Mouse (Mus musculus): ENCODE measurements around the gene Pnlip. TPM values are rescaled to one million over a fixed set of nuclear protein-coding genes. Genes with fewer than 3 reads are reported as not detected.

Gene Pnlip
- polyA plus RNA-seq (2016; fragmentation: Nextera tagmentation; extraction: Ambion mirVana): not detected in 2 replicates

DNA sequence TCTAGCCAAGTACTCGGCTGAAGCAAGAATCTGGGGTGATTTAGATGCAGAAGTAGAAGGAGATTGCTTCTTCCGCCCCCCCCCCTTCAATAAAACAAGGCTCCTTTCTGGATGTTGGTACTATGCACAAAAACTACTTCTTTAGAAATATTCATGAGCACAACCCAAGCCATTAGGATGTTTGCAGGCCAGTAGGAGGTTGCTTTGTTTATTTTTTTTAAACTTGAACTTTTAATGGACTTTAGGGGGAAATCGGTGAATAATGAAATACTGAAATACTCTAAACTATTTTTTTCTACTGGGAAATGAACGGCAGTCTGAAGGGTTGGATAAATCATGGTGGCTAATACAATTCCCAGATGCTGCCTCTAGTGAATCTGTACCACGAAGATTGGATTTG lies at the start of gene Pnlip:
Pnlip (plus strand) TSS at position 301 of the 400 bp plus-strand sequence.
- Histone ChIP-seq H3K9me3 (no peaks in the 10 kb centered on the region), H3K27ac (no peak within 1 kb of the TSS), H3K4me1 (no peaks in the 10 kb centered on the region), H3K4me3 (no peak within 1 kb of the TSS), H3K27me3 (ENCODE audit: insufficient read depth, poor library complexity, severe bottlenecking) (no peaks in the 10 kb centered on the region), H3K36me3 (no peaks in the 10 kb centered on the region)
- 84% methylated on average over 5 of the region's 5 CpGs for WGBS
- DNase-seq (ENCODE audit: low spot score): no peak

DNA sequence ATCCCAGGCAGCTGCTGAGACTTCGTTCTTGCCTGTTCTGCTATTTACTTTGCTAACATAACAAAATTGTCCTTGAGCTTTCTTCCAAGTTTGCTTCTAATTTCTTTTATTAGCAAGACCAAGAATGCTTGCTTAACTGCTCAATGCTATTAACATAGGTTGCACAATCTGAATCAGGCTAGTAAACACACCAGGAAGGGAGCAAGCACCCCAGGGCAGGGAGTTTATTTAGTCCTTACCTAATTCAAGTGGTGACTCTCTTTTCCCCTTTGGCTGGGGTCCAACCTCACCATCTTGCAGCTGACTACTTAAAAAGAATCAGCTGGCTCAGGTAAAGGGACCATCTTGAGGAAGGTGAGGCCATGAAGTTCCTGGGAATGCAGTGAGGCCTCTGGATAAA lies 42.6 kb upstream of the Pnlip start:
- no peaks in the 10 kb centered on the region for H3K4me1 ChIP-seq
- no peaks in the 10 kb centered on the region for H3K36me3 ChIP-seq
- DNase-seq (ENCODE audit: low spot score): no peak
- 61% methylated on average over 1 of the region's 1 CpGs for WGBS
- no peaks in the 10 kb centered on the region for H3K9me3 ChIP-seq
- no peak overlapping the region for H3K4me3 ChIP-seq
- no peaks in the 10 kb centered on the region for H3K27me3 ChIP-seq (ENCODE audit: insufficient read depth, poor library complexity, severe bottlenecking)
- no peak overlapping the region for H3K27ac ChIP-seq

DNA sequence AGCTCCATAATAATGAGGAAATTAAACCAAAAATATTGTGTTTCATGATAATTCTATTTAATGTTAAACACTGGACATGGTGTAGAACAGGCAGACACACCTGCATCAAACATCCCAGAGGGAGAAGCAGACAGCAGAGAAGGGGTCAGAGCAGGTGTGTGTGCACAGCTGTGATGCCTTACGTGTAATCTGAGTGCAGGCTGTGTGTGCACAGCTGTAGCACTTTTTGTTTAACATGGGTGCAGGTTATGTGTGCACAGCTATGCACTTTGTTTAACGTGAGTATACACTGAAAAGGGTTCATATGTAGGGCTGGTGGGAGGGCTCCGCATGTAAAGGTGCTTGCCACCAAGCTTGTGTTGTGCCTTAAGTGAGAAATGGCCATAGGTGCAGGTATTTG lies 39.6 kb upstream of the Pnlip start:
- Histone ChIP-seq H3K27ac (no peak overlapping the region), H3K4me3 (no peak overlapping the region), H3K4me1 (no peaks in the 10 kb centered on the region), H3K27me3 (ENCODE audit: insufficient read depth, poor library complexity, severe bottlenecking) (no peaks in the 10 kb centered on the region), H3K9me3 (no peaks in the 10 kb centered on the region), H3K36me3 (no peaks in the 10 kb centered on the region)
- DNase-seq (ENCODE audit: low spot score): no peak
- WGBS: 85% methylated on average over 3 of the region's 3 CpGs

DNA sequence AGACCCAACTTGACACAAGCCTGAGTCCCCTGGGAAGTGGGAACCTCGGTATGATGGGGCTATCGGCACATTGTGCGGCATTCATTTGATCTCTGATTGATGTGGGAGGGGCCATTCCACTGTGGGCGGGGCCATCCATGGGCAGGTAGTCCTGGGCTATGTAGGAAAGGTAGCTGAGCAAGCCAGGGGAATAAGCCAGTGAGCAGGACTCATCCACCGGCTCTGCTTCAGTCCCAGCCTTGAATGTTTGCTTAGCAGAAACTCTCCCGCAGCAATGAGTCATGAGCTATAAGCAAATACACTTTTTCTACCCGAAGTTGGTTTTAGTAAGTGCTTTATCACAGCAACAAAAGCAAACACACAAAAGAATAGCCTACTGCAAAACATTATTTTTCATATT lies 35.7 kb upstream of the Pnlip start:
- no peak overlapping the region for H3K27ac ChIP-seq
- no peaks in the 10 kb centered on the region for H3K36me3 ChIP-seq
- no peak for DNase-seq (ENCODE audit: low spot score)
- no peaks in the 10 kb centered on the region for H3K9me3 ChIP-seq
- H3K4me3 ChIP-seq: no peak overlapping the region
- WGBS: 73% methylated on average over 7 of the region's 7 CpGs
- no peaks in the 10 kb centered on the region for H3K27me3 ChIP-seq (ENCODE audit: insufficient read depth, poor library complexity, severe bottlenecking)
- H3K4me1 ChIP-seq: no peaks in the 10 kb centered on the region

DNA sequence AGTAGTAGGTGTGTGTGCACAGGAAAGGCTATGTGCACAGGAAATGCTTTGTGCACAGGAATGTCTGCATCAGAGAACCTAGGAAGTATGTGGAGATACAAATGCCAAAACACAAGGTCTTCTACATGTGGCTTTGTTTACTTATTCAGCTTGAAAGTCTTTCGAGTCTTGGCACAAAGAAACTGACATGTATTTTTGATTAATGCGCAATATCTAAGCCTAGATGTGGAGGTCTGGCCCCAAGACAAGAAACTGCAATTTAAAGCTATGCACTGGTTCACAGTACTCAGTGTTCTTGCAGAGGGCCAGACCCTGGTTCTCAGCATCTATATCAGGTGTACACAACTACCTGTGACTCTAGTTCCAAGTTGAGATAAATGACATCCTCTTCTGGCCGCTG lies 31.6 kb upstream of the Pnlip start:
- DNase-seq (ENCODE audit: low spot score): no peak
- 86% methylated on average over 3 of the region's 3 CpGs for WGBS

DNA sequence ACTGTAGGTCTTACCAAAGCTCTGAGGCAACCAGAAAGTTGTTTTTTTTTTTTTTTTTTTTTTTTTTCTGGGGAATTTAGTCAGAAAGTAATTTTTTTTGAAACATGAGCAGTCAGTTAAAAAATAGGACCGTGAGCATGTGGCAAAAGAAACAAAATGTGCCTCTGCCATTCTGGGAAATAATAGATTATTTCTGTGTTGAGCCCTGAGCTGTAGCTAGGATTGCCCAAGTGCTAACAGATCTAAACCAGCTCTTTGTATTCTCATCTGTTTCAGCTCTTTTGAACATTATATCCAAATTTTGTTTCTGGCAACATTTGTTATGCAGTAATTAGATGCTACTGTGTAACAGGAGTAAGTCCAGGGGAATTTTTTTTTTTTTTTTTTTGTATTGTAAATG lies 30.7 kb upstream of the Pnlip start:
- no peak overlapping the region for H3K27ac ChIP-seq
- no peaks in the 10 kb centered on the region for H3K4me1 ChIP-seq
- H3K36me3 ChIP-seq: no peaks in the 10 kb centered on the region
- no peaks in the 10 kb centered on the region for H3K9me3 ChIP-seq
- WGBS: 73% methylated on average over 1 of the region's 1 CpGs
- no peak for DNase-seq (ENCODE audit: low spot score)
- no peak overlapping the region for H3K4me3 ChIP-seq
- H3K27me3 ChIP-seq (ENCODE audit: insufficient read depth, poor library complexity, severe bottlenecking): no peaks in the 10 kb centered on the region

More for the DNA sequence above, 31.6 kb upstream of the Pnlip start:
- no peaks in the 10 kb centered on the region for H3K4me1 ChIP-seq
- H3K9me3 ChIP-seq: no peaks in the 10 kb centered on the region
- no peak overlapping the region for H3K27ac ChIP-seq
- H3K36me3 ChIP-seq: no peaks in the 10 kb centered on the region
- H3K27me3 ChIP-seq (ENCODE audit: insufficient read depth, poor library complexity, severe bottlenecking): no peaks in the 10 kb centered on the region
- no peak overlapping the region for H3K4me3 ChIP-seq

DNA sequence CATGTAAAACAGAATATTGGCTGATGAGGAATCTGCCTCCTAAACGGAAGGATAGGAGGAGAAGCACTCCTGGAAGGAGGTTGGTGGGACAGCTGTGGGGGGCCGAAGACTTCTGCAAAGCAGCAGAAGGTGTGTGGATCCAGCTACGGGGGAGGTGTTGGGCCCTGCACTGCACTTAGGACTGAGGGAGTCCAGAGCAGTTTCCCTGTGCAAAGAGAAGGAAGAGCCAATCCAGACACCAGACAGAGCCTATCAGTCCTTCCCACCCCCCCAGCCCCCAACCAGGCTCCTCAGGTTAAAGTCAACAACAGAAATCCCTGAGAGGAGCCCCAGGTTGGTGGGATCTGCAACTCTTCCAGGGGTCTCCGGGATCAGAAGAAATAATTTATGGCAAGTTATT lies 27.5 kb upstream of the Pnlip start:
- Histone ChIP-seq H3K36me3 (no peaks in the 10 kb centered on the region), H3K9me3 (no peaks in the 10 kb centered on the region), H3K27ac (no peak overlapping the region), H3K4me3 (no peak overlapping the region), H3K27me3 (ENCODE audit: insufficient read depth, poor library complexity, severe bottlenecking) (no peaks in the 10 kb centered on the region), H3K4me1 (no peaks in the 10 kb centered on the region)
- no peak for DNase-seq (ENCODE audit: low spot score)
- 62% methylated on average over 4 of the region's 4 CpGs for WGBS

DNA sequence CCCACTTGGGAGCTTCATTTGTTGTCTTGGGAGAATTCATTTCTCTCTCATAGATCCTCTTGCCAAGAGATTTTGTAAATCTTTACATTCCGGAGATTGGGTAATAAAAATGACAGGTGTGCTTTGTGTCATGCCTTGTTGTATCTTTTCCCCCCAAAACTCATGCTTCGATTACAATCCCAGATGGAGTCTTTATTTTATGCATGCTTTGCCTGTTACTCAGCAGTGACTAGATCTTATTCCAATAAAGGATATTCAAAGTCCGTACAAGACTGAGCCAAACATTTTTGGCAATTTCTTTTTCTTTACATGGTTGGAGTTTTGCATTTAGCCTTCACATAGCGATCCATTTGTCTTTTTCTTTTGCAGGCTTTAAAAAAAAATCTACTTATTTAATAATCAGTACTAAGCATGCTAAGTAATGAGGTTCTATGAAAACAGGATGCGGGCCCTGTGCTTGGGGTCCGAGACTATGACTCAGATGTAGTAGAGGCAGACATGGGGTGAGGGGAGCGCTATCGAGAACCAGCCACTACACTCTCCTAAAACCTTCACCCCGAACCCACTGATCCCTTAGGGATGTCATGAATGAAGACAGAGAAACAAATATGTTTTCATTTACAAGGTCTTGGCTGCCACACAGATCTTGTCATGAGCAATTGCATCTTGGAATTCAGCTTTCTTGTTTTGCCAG lies 26.9 kb upstream of the Pnlip start:
- no peak overlapping the region for H3K27ac ChIP-seq
- no peaks in the 10 kb centered on the region for H3K9me3 ChIP-seq
- DNase-seq (ENCODE audit: low spot score): no peak
- no peaks in the 10 kb centered on the region for H3K4me1 ChIP-seq
- no peaks in the 10 kb centered on the region for H3K36me3 ChIP-seq
- H3K4me3 ChIP-seq: no peak overlapping the region
- no peaks in the 10 kb centered on the region for H3K27me3 ChIP-seq (ENCODE audit: insufficient read depth, poor library complexity, severe bottlenecking)
- 87% methylated on average over 9 of the region's 9 CpGs for WGBS

DNA sequence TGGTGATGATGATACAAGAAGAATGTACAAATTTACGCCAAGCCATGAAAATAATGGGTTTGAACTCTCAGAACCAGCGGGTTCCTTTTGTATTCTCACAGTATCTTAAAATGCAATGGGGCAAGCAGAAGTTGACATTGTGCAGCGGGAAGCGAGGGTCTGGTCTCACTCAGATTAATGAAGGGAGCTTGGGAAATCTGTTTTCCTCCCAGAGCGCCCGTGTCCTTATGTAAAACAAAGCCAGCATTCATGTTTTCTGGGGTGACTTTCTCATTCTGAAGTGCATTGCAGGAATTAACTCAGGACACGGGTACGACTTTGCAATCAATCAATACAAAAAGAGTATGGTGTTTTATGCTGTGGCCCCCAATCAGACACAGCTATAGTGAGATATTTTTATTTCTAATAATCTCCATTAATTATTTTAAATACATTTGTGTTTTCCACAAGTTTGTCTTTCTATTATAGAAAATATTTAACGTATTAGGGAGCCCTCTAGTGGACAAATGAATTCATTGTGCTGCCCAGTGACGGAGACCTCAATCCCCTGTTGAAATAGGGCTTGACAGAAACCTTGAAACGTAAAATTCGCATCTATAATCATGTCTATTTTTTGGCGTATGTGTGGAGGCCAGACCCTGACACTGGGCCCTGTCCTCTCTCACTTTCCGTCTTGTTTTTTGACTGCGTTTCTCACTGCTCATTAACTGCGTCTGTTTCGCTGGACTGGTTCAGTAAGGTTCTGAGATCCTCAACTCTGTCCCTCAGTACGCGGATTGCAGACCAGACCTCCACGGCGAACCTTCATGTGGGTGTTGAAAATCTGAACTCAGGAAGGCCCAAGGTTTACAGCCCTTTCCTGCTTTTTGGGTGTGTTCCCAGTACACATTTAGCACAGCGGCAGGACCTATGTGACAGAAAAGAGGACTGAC lies 24.6 kb upstream of the Pnlip start:
- no peak overlapping the region for H3K27ac ChIP-seq
- whole genome bisulfite sequencing: 45% methylated on average over 22 of the region's 22 CpGs
- no peaks in the 10 kb centered on the region for H3K27me3 ChIP-seq (ENCODE audit: insufficient read depth, poor library complexity, severe bottlenecking)
- no peak overlapping the region for H3K4me3 ChIP-seq
- H3K36me3 ChIP-seq: no peaks in the 10 kb centered on the region
- no peaks in the 10 kb centered on the region for H3K9me3 ChIP-seq
- H3K4me1 ChIP-seq: no peaks in the 10 kb centered on the region
- no peak for DNase-seq (ENCODE audit: low spot score)

DNA sequence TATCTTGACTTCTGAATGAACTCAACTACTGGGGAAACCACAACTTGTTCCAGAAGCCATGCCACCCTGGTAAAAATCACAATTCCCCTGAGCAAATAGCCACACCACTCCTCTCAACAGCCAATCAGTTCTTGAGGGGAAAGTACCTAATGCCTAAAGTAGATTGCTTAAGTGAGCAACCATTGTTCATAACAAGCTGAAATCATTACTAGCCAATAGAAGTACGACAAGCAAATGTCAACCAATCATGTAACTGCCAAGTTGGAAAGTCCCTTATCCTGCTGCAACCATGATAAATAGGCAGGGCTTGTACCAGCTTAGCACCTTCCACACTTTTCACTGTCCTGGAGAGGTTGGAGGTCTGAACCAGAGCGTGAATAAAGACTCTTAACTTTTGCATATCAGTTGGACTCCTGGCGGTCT lies 22.9 kb upstream of the Pnlip start:
- no peaks in the 10 kb centered on the region for H3K36me3 ChIP-seq
- H3K9me3 ChIP-seq: no peaks in the 10 kb centered on the region
- no peak overlapping the region for H3K27ac ChIP-seq
- H3K4me3 ChIP-seq: no peak overlapping the region
- 75% methylated on average over 3 of the region's 3 CpGs for WGBS
- no peaks in the 10 kb centered on the region for H3K4me1 ChIP-seq
- no peak for DNase-seq (ENCODE audit: low spot score)
- H3K27me3 ChIP-seq (ENCODE audit: insufficient read depth, poor library complexity, severe bottlenecking): no peaks in the 10 kb centered on the region

DNA sequence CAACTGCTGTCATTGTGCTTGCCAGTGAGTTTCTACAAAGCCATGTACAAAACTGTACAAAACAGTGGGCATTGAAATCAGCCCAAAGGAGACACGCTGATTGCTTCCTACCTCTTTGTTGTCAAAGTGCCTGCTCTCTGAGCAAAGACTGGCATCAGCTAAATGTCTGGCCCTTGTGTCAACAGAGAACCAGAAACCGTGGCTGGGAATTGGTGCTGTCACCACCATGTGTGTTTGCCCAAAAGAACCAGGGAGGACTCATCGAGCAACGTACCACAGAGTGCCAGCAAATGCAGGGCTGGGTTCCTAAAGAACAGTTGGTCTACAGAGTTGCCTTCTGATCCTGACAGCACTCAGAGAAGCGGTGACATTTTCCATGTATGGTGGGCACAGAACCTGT lies 2.3 kb upstream of the Pnlip start:
- H3K4me3 ChIP-seq: no peak overlapping the region
- DNase-seq (ENCODE audit: low spot score): no peak
- H3K4me1 ChIP-seq: no peaks in the 10 kb centered on the region
- no peak overlapping the region for H3K27ac ChIP-seq
- WGBS: 76% methylated on average over 5 of the region's 5 CpGs
- no peaks in the 10 kb centered on the region for H3K9me3 ChIP-seq
- H3K36me3 ChIP-seq: no peaks in the 10 kb centered on the region
- no peaks in the 10 kb centered on the region for H3K27me3 ChIP-seq (ENCODE audit: insufficient read depth, poor library complexity, severe bottlenecking)

DNA sequence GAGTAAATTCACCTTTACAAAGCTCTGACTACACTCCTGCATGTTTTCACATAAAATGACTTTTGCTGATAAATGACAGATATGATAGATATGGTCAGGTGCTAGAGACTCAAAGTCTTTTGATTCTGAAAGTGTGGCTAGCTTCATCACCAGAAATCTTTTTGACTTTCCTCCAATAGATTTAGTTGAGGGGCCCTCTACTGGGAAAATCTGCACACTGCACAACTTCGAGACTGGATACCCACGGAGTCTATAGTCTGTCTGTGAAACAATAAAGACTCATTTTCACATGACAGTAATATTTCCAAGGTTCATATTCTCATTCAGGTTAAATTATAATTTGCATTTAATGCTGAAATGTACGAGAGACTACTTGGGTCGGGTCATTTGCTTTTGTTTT lies 9.8 kb downstream of the Pnlip start:
- H3K9me3 ChIP-seq: no peaks in the 10 kb centered on the region
- H3K4me3 ChIP-seq: no peak overlapping the region
- no peaks in the 10 kb centered on the region for H3K36me3 ChIP-seq
- no peak for DNase-seq (ENCODE audit: low spot score)
- H3K27me3 ChIP-seq (ENCODE audit: insufficient read depth, poor library complexity, severe bottlenecking): no peaks in the 10 kb centered on the region
- WGBS: 69% methylated on average over 4 of the region's 4 CpGs
- no peaks in the 10 kb centered on the region for H3K4me1 ChIP-seq
- no peak overlapping the region for H3K27ac ChIP-seq

DNA sequence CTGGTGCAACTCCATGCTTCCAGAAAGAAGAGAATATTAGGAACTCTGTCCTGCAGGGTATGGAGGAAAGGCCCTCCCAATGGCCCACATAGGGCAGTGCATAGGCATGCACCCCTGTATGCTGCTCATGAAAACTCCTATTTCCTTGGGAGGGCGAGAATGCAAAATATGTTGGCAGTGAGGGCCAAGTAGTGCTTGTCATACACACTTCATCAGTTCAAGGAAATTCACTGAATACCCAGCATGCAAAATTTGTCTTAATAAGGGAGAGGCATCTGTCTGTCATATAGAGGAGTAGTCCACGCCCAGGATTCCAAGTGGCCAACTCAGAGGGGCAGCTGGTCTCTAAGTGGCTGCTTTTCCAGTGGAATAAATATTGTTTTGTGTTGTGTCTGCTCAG lies 11.0 kb downstream of the Pnlip start:
- H3K4me3 ChIP-seq: no peak overlapping the region

More for the DNA sequence above, 11.0 kb downstream of the Pnlip start:
- H3K9me3 ChIP-seq: no peaks in the 10 kb centered on the region
- DNase-seq (ENCODE audit: low spot score): no peak
- WGBS: 84% methylated on average over 2 of the region's 2 CpGs
- H3K4me1 ChIP-seq: no peaks in the 10 kb centered on the region
- H3K36me3 ChIP-seq: no peaks in the 10 kb centered on the region
- no peaks in the 10 kb centered on the region for H3K27me3 ChIP-seq (ENCODE audit: insufficient read depth, poor library complexity, severe bottlenecking)
- H3K27ac ChIP-seq: no peak overlapping the region
